Mouse (Mus musculus) bone marrow, adult 2 months (tissue): ENCODE results near the gene Tnfsfm13.

Experiments used
- CTCF ChIP-seq: fragments of 200-500 bp; IDR thresholded peaks from 2 replicates; pipeline ENCODE4 v1.5.1; 2011; ENCODE audit warnings: low read length, control low read depth; ENCODE audit not compliant: control insufficient read depth, insufficient read depth
- POLR2A ChIP-seq: fragments of 200-500 bp; IDR thresholded peaks from 2 replicates; pipeline ENCODE4 v1.6.1; 2011; ENCODE audit warnings: low read depth, mild to moderate bottlenecking, control low read depth, low read length, borderline replicate concordance; ENCODE audit not compliant: control insufficient read depth

GRCm38 (mm10) chr11:69684936-69685335 is 11.0 kb downstream of the Tnfsfm13 start:
- no peak for TF ChIP-seq CTCF
- no peak for TF ChIP-seq POLR2A
